Mouse (Mus musculus) MEL (cell line): Measurements from ENCODE around the gene Phgr1.

Source experiments
- CTCF ChIP-seq, 3 experiments: IDR thresholded peaks in 2 of 3; conservative IDR thresholded peaks in 1 of 3; 2 replicates each; pipeline ENCODE4 v1.5.1; 2011 to 2012; ENCODE audit warnings: low read length in 3 of 3, low read depth in 2 of 3, mild to moderate bottlenecking in 2 of 3, improper control_type of control experiment in 1 of 3, inconsistent platforms in 1 of 3, mixed read lengths in 1 of 3, moderate library complexity in 1 of 3; ENCODE audit not compliant: control insufficient read depth in 1 of 3, insufficient read depth in 1 of 3, poor library complexity in 1 of 3, severe bottlenecking in 1 of 3
- HCFC1 ChIP-seq: IDR thresholded peaks from 2 replicates; pipeline ENCODE4 v1.6.1; 2012; ENCODE audit warnings: low read depth, mild to moderate bottlenecking, inconsistent platforms, low read length, improper control_type of control experiment, moderate library complexity
- MEF2A ChIP-seq: IDR thresholded peaks from 2 replicates; pipeline ENCODE4 v1.6.1; 2014; ENCODE audit warnings: low read depth, mild to moderate bottlenecking, inconsistent platforms, low read length, improper control_type of control experiment; ENCODE audit not compliant: poor library complexity, insufficient replicate concordance, severe bottlenecking; ENCODE audit errors: extremely low read depth
- POLR2A ChIP-seq, 2 experiments: IDR thresholded peaks; 2 replicates each; pipeline ENCODE4 v1.6.1; 2011 to 2012; ENCODE audit warnings: low read length in 2 of 2, mild to moderate bottlenecking in 2 of 2, control low read depth in 1 of 2, improper control_type of control experiment in 1 of 2, low read depth in 1 of 2, moderate library complexity in 1 of 2; ENCODE audit not compliant: control insufficient read depth in 1 of 2, insufficient read depth in 1 of 2, poor library complexity in 1 of 2

DNA sequence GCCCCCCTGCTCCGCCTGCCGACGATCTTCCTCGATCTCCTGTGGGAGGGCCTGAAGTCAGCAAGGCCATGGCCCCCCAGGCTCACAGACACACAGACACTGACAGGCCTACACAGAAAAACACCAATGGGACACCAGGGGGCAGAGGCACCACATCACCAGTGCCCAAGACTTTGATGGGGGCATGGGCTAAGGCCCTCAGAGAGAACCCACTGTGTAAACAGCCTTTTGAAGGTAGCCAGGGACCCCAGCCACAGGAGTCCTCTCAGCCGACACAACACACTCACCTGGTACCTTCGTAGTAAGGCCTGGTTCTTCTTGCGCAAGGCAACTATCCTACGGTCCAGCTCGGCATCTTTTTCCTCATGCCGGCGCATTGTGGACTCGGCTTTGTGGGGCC, 11.2 kb upstream of the Phgr1 start:
- TF ChIP-seq MEF2A (no peak), CTCF (IDR thresholded peaks at IDR 0.05 in 2 of 3, conservative IDR thresholded peaks at IDR 0.05 in 1 of 3; ENCODE audit: control insufficient read depth in 1 of 3, insufficient read depth in 1 of 3, low read depth in 2 of 3, low read length in 3 of 3, poor library complexity in 1 of 3, severe bottlenecking in 1 of 3) (peak; percentile 29 to 53 (median 43); a peak in 5 of 6 replicates), POLR2A (IDR thresholded peaks at IDR 0.05; ENCODE audit: control insufficient read depth in 1 of 2, insufficient read depth in 1 of 2, low read depth in 1 of 2, low read length in 2 of 2, poor library complexity in 1 of 2) (no peak), HCFC1 (no peak)
